Mouse (Mus musculus) heart, adult 18-20 months (tissue): ENCODE measurements around the gene Ccdc138. TPM values are rescaled to one million over a fixed set of nuclear protein-coding genes. Genes with fewer than 3 reads are reported as not detected.

Source experiments
- DNase-seq, 2 experiments: peaks; one replicate each; pipeline ENCODE4 v3.0.0; 2021 to 2022; ENCODE audit warnings: mixed read lengths in 1 of 2
- long read RNA-seq, 2 experiments: library from polyadenylated mRNA; stranded (forward); transcript quantifications; one replicate each; pipeline ENCODE4 v2.0.0; 2021
- total RNA-seq, 2 experiments: library from RNA; stranded (reverse); gene quantifications; 2 replicates each; pipeline ENCODE4 v1.2.3; 2021

The Ccdc138 gene
- 1 to 10 TPM in 1 of 2 experiments, under 1 TPM in 1; 0.37 to 1.0 TPM for total RNA-seq
- long read RNA-seq, experiment 1: 0 reads
- long read RNA-seq, experiment 2, partial matches to known transcripts: 0 of 1 reads
- long read RNA-seq, experiment 2, other reads (novel, unspliced or antisense): 1 of 1 reads

GRCm38 (mm10) chr10:58497320-58498284 is at the start of gene Ccdc138:
Gene Ccdc138 (plus strand): TSS chr10:58497948.
- DNase-seq: peak; percentile 95 to 97

GRCm38 (mm10) chr10:58451575-58451974 is 46.2 kb upstream of the Ccdc138 start:
- DNase-seq: no peak

GRCm38 (mm10) chr10:58452185-58452584 is 45.6 kb upstream of the Ccdc138 start:
- no peak for DNase-seq

GRCm38 (mm10) chr10:58459896-58460295 is 37.9 kb upstream of the Ccdc138 start:
- DNase-seq: no peak

GRCm38 (mm10) chr10:58477086-58477755 is 20.5 kb upstream of the Ccdc138 start:
- no peak for DNase-seq

GRCm38 (mm10) chr10:58478071-58478578 is 19.6 kb upstream of the Ccdc138 start:
- DNase-seq: no peak

- DNase-seq: no peak
Observed at GRCm38 (mm10) chr10:58479954-58480490, 17.7 kb upstream of the Ccdc138 start.

GRCm38 (mm10) chr10:58491031-58491430 is 6.7 kb upstream of the Ccdc138 start:
- no peak for DNase-seq

GRCm38 (mm10) chr10:58495637-58496036 is 2.1 kb upstream of the Ccdc138 start:
- DNase-seq: no peak

- DNase-seq: no peak
Observed at GRCm38 (mm10) chr10:58496732-58497131, 1.0 kb upstream of the Ccdc138 start.

- no peak for DNase-seq
Observed at GRCm38 (mm10) chr10:58498516-58498915, 768 bp downstream of the Ccdc138 start.

- DNase-seq: no peak
Observed at GRCm38 (mm10) chr10:58529358-58529757, 31.6 kb downstream of the Ccdc138 start.

GRCm38 (mm10) chr10:58530896-58531790 is 33.4 kb downstream of the Ccdc138 start:
- no peak for DNase-seq

GRCm38 (mm10) chr10:58532177-58532576 is 34.4 kb downstream of the Ccdc138 start:
- DNase-seq: no peak

GRCm38 (mm10) chr10:58536276-58536675 is 38.5 kb downstream of the Ccdc138 start:
- peak in 1 of 2 experiments; percentile 48 for DNase-seq

- DNase-seq: no peak
Observed at GRCm38 (mm10) chr10:58540613-58541012, 42.9 kb downstream of the Ccdc138 start.

GRCm38 (mm10) chr10:58548739-58549138 is 51.0 kb downstream of the Ccdc138 start:
- DNase-seq: no peak

GRCm38 (mm10) chr10:58554693-58555387 is 57.1 kb downstream of the Ccdc138 start:
- DNase-seq: no peak

- DNase-seq: peak; percentile 29 to 60
Observed at GRCm38 (mm10) chr10:58559098-58559497, 61.4 kb downstream of the Ccdc138 start.

- DNase-seq: peak; percentile 4 to 55
Observed at GRCm38 (mm10) chr10:58559901-58560300, 62.2 kb downstream of the Ccdc138 start.

- DNase-seq: no peak
Observed at GRCm38 (mm10) chr10:58560521-58560920, 62.8 kb downstream of the Ccdc138 start.
